10 mouse cellular contexts compared by ENCODE assay signal in genomic region chr10:83996489-83996888, GRCm38 (mm10).
DNase-seq lines count a peak whose midpoint lies in the region; ATAC-seq and TF ChIP-seq lines count a peak whose summit lies in the region.
"Had no signal": no experiment of that assay in that cellular context is flagged by ENCODE, and none has a peak within 500 bp of the region (broad histone marks: within the 10 kb centered on the region; RNA-seq: fewer than 3 reads in every experiment).

No protein-coding gene starts in this region.

- H3K9me3 ChIP-seq in kidney, postnatal 0 days (replicated peaks; ENCODE audit: low read length): no peaks in the 10 kb centered on the region
- no peaks in the 10 kb centered on the region for H3K9me3 ChIP-seq in ES-E14 (ENCODE audit: control insufficient read depth, insufficient read depth, low read depth, low read length)
- H3K9me3 ChIP-seq: liver, embryonic 15.5 days had no signal

- no peak overlapping the region for H3K4me2 ChIP-seq in kidney, postnatal 0 days (ENCODE audit: low read length)
- H3K4me2 ChIP-seq: liver, embryonic 15.5 days had no signal

- no peak for TF ChIP-seq POLR2A in bone marrow, adult 2 months (IDR thresholded peaks at IDR 0.05; ENCODE audit: borderline replicate concordance, control insufficient read depth, low read depth, low read length)

- WGBS in kidney, postnatal 0 days: 84% methylated on average over 2 of the region's 2 CpGs
- 49% methylated on average over 2 of the region's 2 CpGs for WGBS in bone marrow, adult 2 months

- H3K4me1 ChIP-seq in kidney, postnatal 0 days (replicated peaks; ENCODE audit: insufficient read depth, low read length): no peaks in the 10 kb centered on the region
- no peaks in the 10 kb centered on the region for H3K4me1 ChIP-seq in ES-E14 (ENCODE audit: control insufficient read depth in 2 of 2, insufficient read depth in 2 of 2, low read length in 2 of 2, poor library complexity in 1 of 2)
- peaks cover 4% of the 10 kb centered on the region; the same call in 1 of the 2 replicates for H3K4me1 ChIP-seq in bone marrow, adult 2 months (ENCODE audit: control insufficient read depth, insufficient read depth, low read length)

- H3K27me3 ChIP-seq in kidney, postnatal 0 days (ENCODE audit: insufficient read depth, low read length): no peaks in the 10 kb centered on the region
- H3K27me3 ChIP-seq: liver, embryonic 15.5 days had no signal

- H3K4me3 ChIP-seq in kidney, postnatal 0 days (replicated peaks; ENCODE audit: low read depth, low read length): no peak overlapping the region
- H3K4me3 ChIP-seq in ES-E14 (ENCODE audit: insufficient read depth in 1 of 2, low read depth in 1 of 2, low read length in 2 of 2, poor library complexity in 1 of 2, severe bottlenecking in 1 of 2): no peak overlapping the region
- H3K4me3 ChIP-seq in bone marrow, adult 2 months (replicated peaks; ENCODE audit: control insufficient read depth, low read depth, low read length): no peak overlapping the region
- H3K4me3 ChIP-seq: liver, embryonic 15.5 days had no signal

- ATAC-seq in kidney, postnatal 0 days (replicated peaks; ENCODE audit: low FRiP score, low read depth): no peak
- ATAC-seq in megakaryocyte, adult 5-6 weeks (ENCODE audit: poor library complexity, severe bottlenecking): peak; percentile 71
- ATAC-seq: forebrain, embryonic 14.5 days had no signal

- H3K27ac ChIP-seq in kidney, postnatal 0 days: peak overlapping the region; percentile 47
- H3K27ac ChIP-seq in ES-E14 (ENCODE audit: insufficient read depth, low read depth, low read length, poor library complexity, severe bottlenecking): no peak overlapping the region
- no peak overlapping the region for H3K27ac ChIP-seq in bone marrow, adult 2 months (ENCODE audit: control insufficient read depth, insufficient read depth, low read depth, low read length, poor library complexity)
- H3K27ac ChIP-seq: liver, embryonic 15.5 days had no signal

- H3K9ac ChIP-seq in kidney, postnatal 0 days (ENCODE audit: low read depth, low read length): no peak overlapping the region
- no peak overlapping the region for H3K9ac ChIP-seq in ES-E14 (ENCODE audit: insufficient read depth, low read depth, low read length, poor library complexity, severe bottlenecking)
- H3K9ac ChIP-seq: liver, embryonic 15.5 days had no signal

- peak; percentile 63 for TF ChIP-seq CTCF in kidney, postnatal 0 days (IDR thresholded peaks at IDR 0.05; ENCODE audit: low read depth)
- peak; percentile 27; the same call in 1 of the 2 replicates for TF ChIP-seq CTCF in bone marrow, adult 2 months (IDR thresholded peaks at IDR 0.05; ENCODE audit: control insufficient read depth, insufficient read depth, low read length)

- in situ Hi-C loops in ES-E14 (cut with MboI; ENCODE audit: low sequenced_read_pairs in 2 of 2, unreplicated experiment in 2 of 2): no loop called here

- peak; percentile 42 for DNase-seq in kidney, postnatal 0 days (ENCODE audit: low spot score)
- no peak for DNase-seq in kidney, adult 11 months
- DNase-seq in ES-E14 (ENCODE audit: low read depth, low spot score): peak; percentile 47
- DNase-seq in ovary, adult 18-20 months (ENCODE audit: low spot score): no peak
- DNase-seq in frontal cortex, postnatal 25 days (ENCODE audit: low spot score in 2 of 2): no peak
- DNase-seq: cerebellum, adult 9-10 months had no signal

- H3K36me3 ChIP-seq in kidney, postnatal 0 days (ENCODE audit: insufficient read depth, low read length): no peaks in the 10 kb centered on the region
- H3K36me3 ChIP-seq in ES-E14 (ENCODE audit: control insufficient read depth, insufficient read depth, low read length, poor library complexity, severe bottlenecking): no peaks in the 10 kb centered on the region
- H3K36me3 ChIP-seq: liver, embryonic 15.5 days had no signal

TF ChIP-seq in ES-E14, 5 proteins besides CTCF, POLR2A, EP300 and RAD21:
- no peak for TF ChIP-seq CHD2 (IDR thresholded peaks at IDR 0.05; ENCODE audit: low read depth, low read length)
- no peak for TF ChIP-seq HCFC1 (IDR thresholded peaks at IDR 0.05; ENCODE audit: borderline replicate concordance, insufficient read depth, low read length)
- TF ChIP-seq ZC3H11A (IDR thresholded peaks at IDR 0.05; ENCODE audit: borderline replicate concordance, low read depth, low read length): peak; percentile 87
- peak; percentile 58 for TF ChIP-seq ZNF384 (IDR thresholded peaks at IDR 0.05; ENCODE audit: low read depth, low read length)

Comparison
In these comparisons a context has a peak if more than half of its experiments do, and no peak if none do; other contexts are left out.
1. DNase-seq: peak in kidney, postnatal 0 days (single experiment) and ES-E14 (single experiment); none in kidney, adult 11 months (single experiment), ovary, adult 18-20 months (single experiment) and frontal cortex, postnatal 25 days (0 of 2).